Mouse (Mus musculus): ENCODE results near the gene Tgif1. TPM values are rescaled to one million over a fixed set of nuclear protein-coding genes. Genes with fewer than 3 reads are reported as not detected.
"Not testable (repeated sequence)": the region's sequence is repeated elsewhere in the genome, so short reads cannot be mapped to it uniquely, and the experiment has no call there.

Tgif1 gene
- polyA plus RNA-seq, 1 experiment from 2014 or later: 13.3 TPM

DNA sequence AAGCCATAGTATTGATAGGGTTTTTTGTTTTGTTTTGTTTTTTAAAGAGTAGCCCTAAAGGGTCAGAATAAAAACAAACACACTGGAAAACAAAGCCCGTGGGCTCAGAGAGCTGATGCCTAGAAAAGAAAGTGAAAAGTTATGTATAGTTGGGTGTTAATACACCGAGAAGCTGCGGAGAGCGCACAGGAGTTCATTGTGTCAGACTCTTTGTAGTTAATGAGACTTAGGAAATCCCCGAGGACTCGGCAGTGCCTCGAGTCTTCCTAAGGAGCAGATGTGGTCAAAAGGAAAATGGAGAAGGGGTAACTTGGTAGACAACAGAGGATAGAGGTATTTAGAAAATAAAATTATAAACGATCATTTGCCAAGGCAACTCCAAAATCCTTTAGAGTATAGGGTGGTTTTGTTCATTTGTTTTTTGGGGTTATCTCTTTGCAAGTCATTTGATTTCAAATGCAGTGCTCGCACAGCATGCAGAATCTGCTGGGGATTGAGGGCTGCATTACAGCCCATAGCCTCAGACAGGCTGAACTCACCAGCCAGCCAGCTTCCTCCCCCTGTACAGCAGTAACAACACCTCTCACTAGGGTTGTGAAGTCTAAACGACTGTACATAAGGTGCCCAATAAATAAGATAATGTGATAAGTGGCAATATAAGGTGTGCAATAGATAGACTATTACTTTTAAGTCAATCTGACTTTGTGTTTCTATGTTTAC is 18.1 kb downstream of the Tgif1 start:
- H3K9ac ChIP-seq: no peak overlapping the region
- H3K36me3 ChIP-seq: no peaks in the 10 kb centered on the region
- no peaks in the 10 kb centered on the region for H3K9me3 ChIP-seq (replicated peaks)
- H3K4me3 ChIP-seq: peak overlapping the region; percentile 40
- H3K4me1 ChIP-seq: 0 out of 2 replicates have a peak, but pooled peaks cover 11% of the 10 kb centered on the region
- no peak overlapping the region for H3K27ac ChIP-seq
- ATAC-seq: no peak
- H3K27me3 ChIP-seq (replicated peaks): peaks cover 41% of the 10 kb centered on the region
- peak overlapping the region; percentile 62 for H3K4me2 ChIP-seq
- 8% methylated on average over 10 of the region's 10 CpGs for WGBS (ENCODE audit: insufficient replicate concordance)

DNA sequence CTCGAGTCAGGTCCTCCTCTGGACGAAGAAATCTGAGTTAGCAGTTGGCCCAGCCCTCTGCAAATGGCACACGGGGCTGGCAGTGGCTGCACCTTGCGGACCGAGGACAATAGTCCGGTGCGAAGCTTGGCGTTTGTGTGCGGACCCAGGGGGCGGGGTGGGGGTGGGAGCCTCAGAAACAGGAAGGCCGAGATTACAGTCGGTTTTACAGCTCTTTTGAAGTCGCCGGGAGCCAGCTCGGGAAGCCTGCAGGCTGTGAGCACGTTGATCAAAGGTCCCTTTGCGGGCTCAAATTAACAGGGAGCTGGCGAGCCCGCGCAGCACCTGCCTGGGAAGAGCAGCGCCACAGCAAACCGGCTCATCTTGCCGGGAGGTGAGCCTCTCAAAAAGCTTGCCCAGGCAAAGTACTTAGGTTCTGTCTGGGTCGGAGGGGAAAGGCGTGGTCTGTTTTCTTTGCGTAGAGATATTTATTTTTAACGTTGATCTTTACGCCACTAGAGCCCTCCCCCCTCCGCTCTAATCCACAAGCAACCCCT is 18.8 kb downstream of the Tgif1 start:
- 0 out of 2 replicates have a peak, but pooled peaks cover 11% of the 10 kb centered on the region for H3K4me1 ChIP-seq
- H3K27ac ChIP-seq: no peak overlapping the region
- peak overlapping the region; percentile 17; the same call in 1 of the 2 replicates for H3K9ac ChIP-seq
- peaks cover 41% of the 10 kb centered on the region for H3K27me3 ChIP-seq (replicated peaks)
- peak overlapping the region; percentile 62 for H3K4me2 ChIP-seq
- WGBS (ENCODE audit: insufficient replicate concordance): 1% methylated on average over 29 of the region's 29 CpGs
- no peaks in the 10 kb centered on the region for H3K36me3 ChIP-seq
- ATAC-seq: peak; percentile 63
- H3K9me3 ChIP-seq (replicated peaks): no peaks in the 10 kb centered on the region
- H3K4me3 ChIP-seq: peak overlapping the region; percentile 40

DNA sequence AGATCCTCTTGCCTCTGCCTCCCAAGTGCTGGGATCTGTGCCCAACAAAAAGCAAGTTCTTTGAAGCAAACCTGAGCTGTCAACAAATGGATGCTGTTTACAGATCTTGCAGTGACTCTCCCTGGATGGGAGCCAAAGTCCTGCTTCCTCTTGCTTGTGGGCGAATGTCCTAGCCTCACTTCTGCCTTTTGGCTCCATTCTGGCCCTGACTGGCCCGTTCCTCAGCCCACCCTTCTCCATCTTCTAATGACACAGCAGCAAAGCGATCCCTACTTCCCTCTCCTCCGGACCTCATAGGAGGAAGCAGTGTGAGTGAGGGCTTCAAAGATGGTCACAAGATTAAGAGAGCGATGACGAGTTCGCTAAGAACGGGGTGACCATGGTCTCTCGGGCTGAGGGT is 20.8 kb downstream of the Tgif1 start:
- WGBS (ENCODE audit: insufficient replicate concordance): 47% methylated on average over 9 of the region's 9 CpGs
- Histone ChIP-seq H3K36me3 (no peaks in the 10 kb centered on the region), H3K27ac (no peak overlapping the region), H3K4me3 (no peak overlapping the region), H3K9me3 (replicated peaks) (no peaks in the 10 kb centered on the region), H3K9ac (no peak overlapping the region), H3K27me3 (replicated peaks) (peaks cover 41% of the 10 kb centered on the region), H3K4me2 (no peak overlapping the region), H3K4me1 (0 out of 2 replicates have a peak, but pooled peaks cover 11% of the 10 kb centered on the region)
- no peak for ATAC-seq

DNA sequence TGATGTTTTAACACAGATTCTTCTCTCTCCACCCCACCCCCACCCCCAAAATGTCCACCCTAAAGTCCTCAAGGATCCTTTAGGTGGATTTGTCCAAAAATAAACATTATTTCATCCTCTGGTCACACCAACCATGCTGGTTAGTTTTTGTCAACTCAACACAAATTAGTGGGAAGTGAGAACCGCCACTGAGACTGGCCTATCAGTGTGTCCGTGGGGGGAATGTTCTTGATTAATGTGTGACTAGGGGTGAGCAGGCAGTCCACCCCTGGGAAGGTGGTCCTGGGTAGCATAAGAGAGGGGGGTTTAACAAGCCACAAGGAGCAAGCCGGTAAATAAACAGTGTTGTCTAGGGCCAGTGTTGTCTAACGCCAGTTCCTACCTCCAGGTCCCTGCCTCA is 21.8 kb downstream of the Tgif1 start:
- 0 out of 2 replicates have a peak, but pooled peaks cover 11% of the 10 kb centered on the region for H3K4me1 ChIP-seq
- no peak overlapping the region for H3K9ac ChIP-seq
- H3K4me3 ChIP-seq: no peak overlapping the region
- H3K27ac ChIP-seq: no peak overlapping the region
- peaks cover 37% of the 10 kb centered on the region for H3K27me3 ChIP-seq (replicated peaks)
- 65% methylated on average over 4 of the region's 4 CpGs for WGBS (ENCODE audit: insufficient replicate concordance)
- H3K36me3 ChIP-seq: no peaks in the 10 kb centered on the region
- no peak overlapping the region for H3K4me2 ChIP-seq
- ATAC-seq: no peak
- H3K9me3 ChIP-seq (replicated peaks): no peaks in the 10 kb centered on the region

DNA sequence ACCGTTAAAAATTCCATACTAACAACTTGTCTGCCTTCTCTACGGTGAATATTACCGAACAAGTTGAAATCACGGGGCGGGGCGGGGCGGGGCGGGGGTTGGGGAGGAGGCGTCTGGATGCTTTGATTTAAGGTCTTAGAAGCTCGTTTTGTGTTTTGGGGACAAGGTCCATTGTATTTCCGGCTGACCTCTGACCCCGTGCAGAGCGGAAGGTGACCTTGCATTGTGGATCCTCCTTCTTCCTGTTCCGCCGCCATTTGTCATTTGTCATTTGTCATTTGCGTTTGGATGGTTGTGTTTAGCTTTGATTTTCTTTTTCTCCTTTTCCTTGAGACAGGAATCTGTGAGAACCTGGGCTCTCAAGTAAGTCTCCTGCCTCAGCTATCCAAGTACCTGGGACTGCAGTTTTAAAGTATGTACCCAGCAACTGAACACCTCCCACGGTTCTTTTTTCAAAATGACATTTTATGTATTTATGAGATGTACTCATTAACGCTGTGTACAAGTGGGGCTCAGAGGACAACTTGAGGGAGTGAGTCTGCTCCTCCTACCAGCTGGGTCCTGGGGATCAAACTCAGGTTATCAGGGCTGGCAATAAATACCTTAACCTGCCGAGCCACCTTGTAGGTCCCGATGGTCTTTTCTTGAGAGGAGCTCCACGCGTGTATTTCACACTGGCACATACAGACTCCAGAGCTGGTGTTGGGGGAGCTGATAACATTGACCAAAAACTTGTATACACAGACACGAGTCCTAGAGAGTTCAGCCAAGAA is 23.2 kb downstream of the Tgif1 start:
- no peak overlapping the region for H3K4me2 ChIP-seq
- H3K9ac ChIP-seq: no peak overlapping the region
- H3K9me3 ChIP-seq (replicated peaks): no peaks in the 10 kb centered on the region
- H3K4me3 ChIP-seq: no peak overlapping the region
- H3K36me3 ChIP-seq: no peaks in the 10 kb centered on the region
- peaks cover 26% of the 10 kb centered on the region for H3K27me3 ChIP-seq (replicated peaks)
- WGBS (ENCODE audit: insufficient replicate concordance): 76% methylated on average over 23 of the region's 23 CpGs
- H3K27ac ChIP-seq: no peak overlapping the region
- ATAC-seq: no peak
- 0 out of 2 replicates have a peak, but pooled peaks cover 10% of the 10 kb centered on the region for H3K4me1 ChIP-seq

DNA sequence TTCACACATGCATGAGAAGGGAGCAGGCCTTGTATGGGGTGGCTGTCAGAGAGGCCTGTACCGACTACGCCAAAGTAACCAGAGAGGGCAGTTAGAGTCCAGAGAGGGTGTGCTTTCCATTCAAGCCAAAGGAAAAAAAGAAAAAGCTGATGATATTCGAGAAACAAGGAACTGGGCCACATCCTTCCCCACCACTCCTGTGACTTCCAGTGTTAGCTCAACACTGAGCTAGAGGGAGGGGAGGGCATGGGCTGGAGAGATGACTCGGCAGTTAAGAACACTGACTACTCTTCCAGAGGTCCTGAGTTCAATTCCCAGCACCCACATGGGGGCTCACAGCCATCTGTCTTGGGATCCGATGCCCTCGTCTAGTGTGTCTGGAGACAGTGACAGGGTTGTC is 24.1 kb downstream of the Tgif1 start:
- H3K36me3 ChIP-seq: no peaks in the 10 kb centered on the region
- no peak for ATAC-seq
- peaks cover 17% of the 10 kb centered on the region for H3K27me3 ChIP-seq (replicated peaks)
- H3K27ac ChIP-seq: no peak overlapping the region
- H3K4me1 ChIP-seq: 0 out of 2 replicates have a peak, but pooled peaks cover under 1% of the 10 kb centered on the region
- H3K4me2 ChIP-seq: no peak overlapping the region
- no peaks in the 10 kb centered on the region for H3K9me3 ChIP-seq (replicated peaks)
- H3K4me3 ChIP-seq: no peak overlapping the region
- WGBS (ENCODE audit: insufficient replicate concordance): 60% methylated on average over 6 of the region's 6 CpGs
- H3K9ac ChIP-seq: no peak overlapping the region

DNA sequence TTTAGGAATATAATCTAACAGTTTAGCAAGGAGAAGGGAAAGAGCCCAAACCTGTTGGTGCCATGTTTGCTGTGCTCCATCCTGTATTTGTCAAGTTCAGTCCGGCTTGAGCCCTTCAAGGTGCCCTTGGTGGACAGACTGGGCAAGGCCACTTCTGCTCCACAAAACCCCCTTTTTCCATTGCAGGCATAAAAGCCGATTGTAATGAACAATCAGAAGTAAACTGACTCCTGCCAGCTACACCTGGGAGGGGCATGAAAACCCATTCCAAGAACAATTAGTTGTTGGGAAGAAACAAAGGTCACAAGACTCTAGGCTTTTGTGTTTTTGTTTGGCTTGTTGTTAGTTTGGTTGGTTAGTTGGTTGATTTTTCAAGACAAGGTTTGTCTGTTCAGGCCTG is 24.8 kb downstream of the Tgif1 start:
- Histone ChIP-seq H3K9ac (no peak overlapping the region), H3K9me3 (replicated peaks) (no peaks in the 10 kb centered on the region), H3K4me3 (no peak overlapping the region), H3K4me1 (no peaks in the 10 kb centered on the region), H3K4me2 (no peak overlapping the region), H3K36me3 (no peaks in the 10 kb centered on the region), H3K27ac (no peak overlapping the region), H3K27me3 (replicated peaks) (peaks cover 13% of the 10 kb centered on the region)
- no peak for ATAC-seq
- WGBS (ENCODE audit: insufficient replicate concordance): 70% methylated on average over 2 of the region's 2 CpGs

DNA sequence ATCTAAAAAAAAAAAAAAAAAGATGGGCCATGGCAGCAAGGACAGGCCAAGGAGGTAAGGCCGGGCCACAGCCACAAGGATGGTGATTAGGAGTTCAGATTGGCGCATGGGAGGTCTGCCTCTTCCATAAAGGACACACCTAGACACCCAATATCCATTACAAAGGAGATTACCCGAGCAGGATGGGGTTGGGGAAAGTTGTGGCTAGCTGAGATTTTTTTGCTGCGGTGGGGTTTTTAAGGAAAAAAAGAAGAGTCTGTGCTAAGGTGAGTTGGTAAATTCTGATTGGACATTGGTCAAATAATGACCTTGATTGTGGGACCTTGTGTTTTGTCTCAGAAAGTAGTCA is 25.2 kb downstream of the Tgif1 start:
- no peaks in the 10 kb centered on the region for H3K36me3 ChIP-seq
- H3K9me3 ChIP-seq (replicated peaks): no peaks in the 10 kb centered on the region
- no peak overlapping the region for H3K27ac ChIP-seq
- peaks cover 9% of the 10 kb centered on the region for H3K27me3 ChIP-seq (replicated peaks)
- H3K4me1 ChIP-seq: no peaks in the 10 kb centered on the region
- H3K9ac ChIP-seq: no peak overlapping the region
- 62% methylated on average over 4 of the region's 4 CpGs for WGBS (ENCODE audit: insufficient replicate concordance)
- H3K4me3 ChIP-seq: no peak overlapping the region
- no peak for ATAC-seq
- H3K4me2 ChIP-seq: no peak overlapping the region

DNA sequence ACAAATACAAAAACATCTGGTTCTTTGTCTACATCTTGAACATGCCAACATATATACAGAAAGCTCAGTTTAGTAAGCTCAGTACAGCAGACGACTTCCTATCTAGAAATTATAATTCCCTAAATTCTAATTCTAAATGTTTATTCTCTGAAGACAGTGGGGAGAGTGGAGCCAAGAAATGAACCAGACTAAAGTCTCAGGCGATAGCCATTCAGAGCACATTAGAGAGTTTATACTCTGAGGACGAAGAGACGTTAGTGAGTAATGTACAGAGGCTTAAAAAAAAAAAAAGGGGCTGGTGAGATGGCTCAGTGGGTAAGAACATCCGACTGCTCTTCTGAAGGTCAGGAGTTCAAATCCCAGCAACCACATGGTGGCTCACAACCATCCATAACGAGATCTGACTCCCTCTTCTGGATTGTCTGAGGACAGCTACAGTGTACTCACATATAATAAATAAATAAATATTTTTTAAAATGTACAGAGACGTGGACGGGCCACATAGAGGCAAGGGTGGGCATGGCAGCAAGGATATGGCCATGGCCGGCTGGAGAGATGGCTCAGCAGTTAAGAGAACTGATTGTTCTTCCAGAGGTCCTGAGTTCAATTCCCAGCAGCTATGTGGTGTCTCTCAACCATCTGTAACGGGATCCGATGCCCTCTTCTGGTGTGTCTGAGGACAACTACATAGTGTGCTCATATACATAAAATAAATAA is 25.7 kb downstream of the Tgif1 start:
- not testable (repeated sequence) for H3K27me3 ChIP-seq (replicated peaks); H3K4me3 ChIP-seq; H3K27ac ChIP-seq; H3K36me3 ChIP-seq; H3K4me2 ChIP-seq; H3K9ac ChIP-seq; H3K4me1 ChIP-seq; ATAC-seq; H3K9me3 ChIP-seq (replicated peaks)
- WGBS (ENCODE audit: insufficient replicate concordance): 69% methylated on average over 11 of the region's 11 CpGs

DNA sequence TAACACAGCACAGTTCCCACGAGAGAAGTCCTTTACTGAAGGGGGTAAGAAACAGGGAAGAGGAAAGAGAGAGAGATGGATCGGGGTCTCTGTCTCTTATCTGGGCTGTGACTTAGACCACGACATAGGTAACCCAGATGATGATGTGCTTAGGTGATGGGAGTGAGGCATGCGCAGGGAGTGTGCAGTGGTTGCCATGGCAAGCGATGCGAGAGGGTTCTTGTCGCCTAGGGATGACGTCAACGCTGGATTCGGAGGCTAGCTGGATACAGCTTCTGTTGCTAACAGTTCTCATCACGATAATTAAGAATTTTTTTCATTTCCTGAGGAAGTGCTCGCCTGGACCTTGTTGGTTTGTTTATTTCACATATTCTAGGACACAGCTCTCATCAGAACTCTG is 27.1 kb downstream of the Tgif1 start:
- Histone ChIP-seq H3K4me3 (no peak overlapping the region), H3K27me3 (replicated peaks) (peaks cover 12% of the 10 kb centered on the region; the same call in 1 of the 2 replicates)

DNA sequence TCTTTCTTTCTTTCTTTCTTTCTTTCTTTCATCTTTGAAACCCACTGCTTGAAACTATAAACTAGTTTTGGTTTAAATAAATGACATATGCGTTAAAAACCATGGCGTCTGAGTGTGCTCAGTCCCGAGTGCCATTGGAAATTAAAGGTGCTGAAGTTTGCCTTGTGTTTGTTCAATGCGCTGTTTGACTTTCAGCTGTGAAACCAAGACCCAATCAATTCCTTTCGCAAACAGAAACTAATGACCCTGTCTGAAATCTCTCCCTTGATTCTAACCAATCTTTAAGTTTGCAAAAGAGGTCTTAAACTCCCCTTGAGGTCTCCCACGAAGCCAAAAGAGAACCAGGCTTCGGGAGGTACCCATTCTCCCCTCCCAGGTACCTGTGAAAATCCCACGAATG is 30.3 kb downstream of the Tgif1 start:
- ATAC-seq: no peak
- peaks cover 31% of the 10 kb centered on the region for H3K27me3 ChIP-seq (replicated peaks)
- H3K4me2 ChIP-seq: peak overlapping the region; percentile 37
- H3K27ac ChIP-seq: no peak overlapping the region
- H3K4me1 ChIP-seq: no peaks in the 10 kb centered on the region
- WGBS (ENCODE audit: insufficient replicate concordance): 61% methylated on average over 8 of the region's 8 CpGs
- no peaks in the 10 kb centered on the region for H3K9me3 ChIP-seq (replicated peaks)
- H3K9ac ChIP-seq: no peak overlapping the region
- H3K36me3 ChIP-seq: no peaks in the 10 kb centered on the region
- 0 out of 2 replicates have a peak overlapping the region, but pooled peaks have one; percentile 1 for H3K4me3 ChIP-seq

More for the DNA sequence above, 27.1 kb downstream of the Tgif1 start:
- WGBS (ENCODE audit: insufficient replicate concordance): 65% methylated on average over 12 of the region's 12 CpGs
- no peak overlapping the region for H3K27ac ChIP-seq
- no peaks in the 10 kb centered on the region for H3K4me1 ChIP-seq
- H3K36me3 ChIP-seq: no peaks in the 10 kb centered on the region
- no peak overlapping the region for H3K4me2 ChIP-seq
- ATAC-seq: no peak
- no peaks in the 10 kb centered on the region for H3K9me3 ChIP-seq (replicated peaks)
- H3K9ac ChIP-seq: no peak overlapping the region
